In the genomic region with DNA sequence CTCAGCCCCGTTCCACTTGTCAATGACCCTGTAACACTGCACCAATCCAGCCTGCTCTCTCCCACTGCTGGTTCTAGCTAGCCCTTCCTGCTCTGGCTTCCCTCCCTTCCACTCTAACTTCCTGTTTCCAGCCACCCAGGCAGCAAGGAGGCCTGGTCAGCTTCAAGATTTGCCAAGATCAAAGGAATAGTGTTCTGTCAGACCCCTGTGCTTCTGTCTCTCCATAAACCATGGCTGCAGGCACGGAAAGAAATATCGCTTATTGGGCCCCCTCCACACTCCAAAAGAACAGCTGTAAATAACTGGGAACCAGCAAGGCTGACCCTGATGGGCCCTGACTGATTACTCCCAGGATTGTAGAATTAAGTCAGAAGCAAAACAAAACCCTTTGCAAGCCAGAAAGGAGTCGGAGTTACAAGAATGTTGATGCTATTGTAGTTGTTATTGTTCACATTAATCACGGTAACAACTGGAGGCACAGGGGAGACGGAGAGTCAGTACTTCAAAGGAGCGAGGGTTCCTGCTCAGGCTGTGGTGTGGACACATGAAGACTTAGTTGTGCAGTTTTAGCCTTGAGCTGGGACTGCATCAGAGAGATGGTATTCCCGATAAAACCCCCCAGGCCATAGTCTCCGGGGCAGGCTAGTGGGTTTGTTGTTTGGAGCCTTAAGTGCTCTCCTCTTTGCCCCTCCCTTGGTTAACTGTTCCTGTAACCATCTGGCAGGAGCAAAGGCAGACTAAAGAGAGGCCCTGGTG, we compare ENCODE assay signal across 10 mouse cellular contexts. TPM values are rescaled to one million over a fixed set of nuclear protein-coding genes. Genes with fewer than 3 reads are reported as not detected.
A peak's percentile ranks its signal among the peaks of the same experiment; 100 is the strongest.
DNase-seq lines count a peak whose midpoint lies in the region; ATAC-seq and TF ChIP-seq lines count a peak whose summit lies in the region.
"Had no signal": no experiment of that assay in that cellular context is flagged by ENCODE, and none has a peak within 500 bp of the region (broad histone marks: within the 10 kb centered on the region; RNA-seq: fewer than 3 reads in every experiment).

No protein-coding gene starts in this region.

- WGBS in heart, adult 2 months: 34% methylated on average over 9 of the region's 9 CpGs
- WGBS in lung, embryonic 14.5 days: 12% methylated on average over 9 of the region's 9 CpGs
- 30% methylated on average over 9 of the region's 9 CpGs for WGBS in lung, adult 2 months

- H3K36me3 ChIP-seq in heart, adult 2 months (ENCODE audit: control insufficient read depth, insufficient read depth, low read length): no peaks in the 10 kb centered on the region
- no peaks in the 10 kb centered on the region for H3K36me3 ChIP-seq in lung, embryonic 14.5 days (ENCODE audit: insufficient read depth)
- H3K36me3 ChIP-seq: midbrain, embryonic 12.5 days had no signal

- no peaks in the 10 kb centered on the region for H3K27me3 ChIP-seq in heart, adult 2 months (ENCODE audit: control insufficient read depth, insufficient read depth, low read length)
- H3K27me3 ChIP-seq in lung, embryonic 14.5 days (ENCODE audit: insufficient read depth, low read length): no peaks in the 10 kb centered on the region
- H3K27me3 ChIP-seq: midbrain, embryonic 12.5 days had no signal

- no peak overlapping the region for H3K9ac ChIP-seq in heart, adult 2 months (ENCODE audit: low read depth, low read length)
- no peak overlapping the region for H3K9ac ChIP-seq in lung, embryonic 14.5 days
- H3K9ac ChIP-seq: midbrain, embryonic 12.5 days had no signal

- no peak for TF ChIP-seq CTCF in heart, adult 2 months (IDR thresholded peaks at IDR 0.05)
- TF ChIP-seq CTCF in lung, embryonic 14.5 days (IDR thresholded peaks at IDR 0.05; ENCODE audit: low read depth): no peak
- TF ChIP-seq CTCF in lung, adult 2 months (IDR thresholded peaks at IDR 0.05; ENCODE audit: insufficient read depth, low read length): no peak
- TF ChIP-seq CTCF in embryonic fibroblast, embryonic 13.5 days (IDR thresholded peaks at IDR 0.05; ENCODE audit: borderline replicate concordance, insufficient read depth, low read length): no peak

- no peak overlapping the region for H3K4me2 ChIP-seq in lung, embryonic 14.5 days
- H3K4me2 ChIP-seq: midbrain, embryonic 12.5 days had no signal

- TF ChIP-seq POLR2A in heart, adult 2 months (IDR thresholded peaks at IDR 0.05; ENCODE audit: insufficient read depth, low read depth, low read length): no peak
- TF ChIP-seq POLR2A in lung, adult 2 months (IDR thresholded peaks at IDR 0.05; ENCODE audit: borderline replicate concordance, extremely low read depth, low read depth, low read length): no peak
- no peak for TF ChIP-seq POLR2A in embryonic fibroblast, embryonic 13.5 days (IDR thresholded peaks at IDR 0.05; ENCODE audit: low read depth, low read length)

- H3K27ac ChIP-seq in heart, adult 2 months: peak overlapping the region; percentile 65
- peak overlapping the region; percentile 54 for H3K27ac ChIP-seq in lung, embryonic 14.5 days (ENCODE audit: low read depth)
- 0 out of 2 replicates have a peak overlapping the region, but pooled peaks have one; percentile 0 for H3K27ac ChIP-seq in embryonic fibroblast, embryonic 13.5 days (ENCODE audit: insufficient read depth, low read length)
- H3K27ac ChIP-seq: midbrain, embryonic 12.5 days had no signal

- intact Hi-C loops in heart, adult 2 months (cut with DNase I): no loop called here
- intact Hi-C loops in heart, postnatal 25 days (cut with DNase I): no loop called here

- peak in 1 of 2 experiments; percentile 11 for DNase-seq in heart, adult 2 months
- DNase-seq in heart, postnatal 25 days (ENCODE audit: low spot score): no peak
- peak; percentile 33 for DNase-seq in lung, embryonic 14.5 days
- DNase-seq in lung, adult 2 months: no peak
- DNase-seq in mesoderm, embryonic 11.5 days (ENCODE audit: low read depth, low spot score): peak; percentile 71
- DNase-seq in urinary bladder, postnatal 25 days (ENCODE audit: low spot score): no peak
- DNase-seq in thymus, adult 18-20 months: no peak
- DNase-seq: B cell, adult 2 months had no signal

- ATAC-seq in lung, embryonic 14.5 days (ENCODE audit: insufficient read depth): peak; percentile 24; the same call in 1 of the 2 replicates

- peaks cover 20% of the 10 kb centered on the region for H3K4me1 ChIP-seq in heart, adult 2 months (ENCODE audit: control insufficient read depth, insufficient read depth, low read length)
- peaks cover 4% of the 10 kb centered on the region; the same call in 1 of the 2 replicates for H3K4me1 ChIP-seq in lung, embryonic 14.5 days (ENCODE audit: insufficient read depth)
- peaks cover 10% of the 10 kb centered on the region; the same call in 1 of the 2 replicates for H3K4me1 ChIP-seq in lung, adult 2 months (ENCODE audit: control insufficient read depth, insufficient read depth, low read length)
- peaks cover 11% of the 10 kb centered on the region for H3K4me1 ChIP-seq in embryonic fibroblast, embryonic 13.5 days (ENCODE audit: control insufficient read depth, insufficient read depth, low read length)

- no peak overlapping the region for H3K4me3 ChIP-seq in heart, adult 2 months
- H3K4me3 ChIP-seq in lung, embryonic 14.5 days (ENCODE audit: low read depth, low read length): no peak overlapping the region
- H3K4me3 ChIP-seq in lung, adult 2 months (replicated peaks; ENCODE audit: extremely low read depth, low read depth, low read length): no peak overlapping the region
- no peak overlapping the region for H3K4me3 ChIP-seq in embryonic fibroblast, embryonic 13.5 days (ENCODE audit: insufficient read depth, low read length)
- H3K4me3 ChIP-seq: midbrain, embryonic 12.5 days had no signal

- no peaks in the 10 kb centered on the region for H3K79me2 ChIP-seq in heart, adult 2 months (replicated peaks; ENCODE audit: control insufficient read depth, insufficient read depth, low read length)

- TF ChIP-seq EP300 in heart, adult 2 months (IDR thresholded peaks at IDR 0.05; ENCODE audit: insufficient read depth, low read depth, low read length): no peak

- H3K9me3 ChIP-seq in lung, embryonic 14.5 days (ENCODE audit: low read depth, low read length): no peaks in the 10 kb centered on the region
- H3K9me3 ChIP-seq: midbrain, embryonic 12.5 days had no signal

RNA-seq across cellular contexts. Expression of gene Thy1, which starts 49.8 kb away (rescaled TPM):
- total RNA-seq in heart, adult 2 months (2021): 10 to 100 TPM in 1 of 2 experiments, 1 to 10 TPM in 1; 6.6 to 15.5 TPM
- polyA plus RNA-seq in heart, adult 2 months (2012; rRNA removed): 32.3 and 42.7 TPM in 2 replicates
- 10 to 100 TPM; 13.9 to 22.2 TPM for total RNA-seq in heart, postnatal 25 days (2021)
- 0.46 and 0.70 TPM in 2 replicates for polyA plus RNA-seq in lung, embryonic 14.5 days (2014; fragmentation: Nextera tagmentation; extraction: Ambion mirVana)
- 22.0 and 34.3 TPM in 2 replicates for polyA plus RNA-seq in lung, adult 2 months (2012; rRNA removed)
- polyA plus RNA-seq in embryonic fibroblast, embryonic 13.5 days (2011; ENCODE audit: insufficient read length, low read depth, missing spikeins): 930 and 1,281 TPM in 2 replicates
- polyA plus RNA-seq: midbrain, embryonic 12.5 days had no signal

Comparison
In these comparisons a context has a peak if more than half of its experiments do, and no peak if none do; other contexts are left out.
1. DNase-seq: peak in lung, embryonic 14.5 days (single experiment) and mesoderm, embryonic 11.5 days (single experiment); none in heart, postnatal 25 days (single experiment), lung, adult 2 months (single experiment), urinary bladder, postnatal 25 days (single experiment) and thymus, adult 18-20 months (0 of 2).
2. H3K27ac ChIP-seq: peak in every context shown above with its lines; median percentile 65 in heart, adult 2 months; 54 in lung, embryonic 14.5 days; 0 in embryonic fibroblast, embryonic 13.5 days.
3. RNA of gene Thy1, which starts 49.8 kb away (polyA plus RNA-seq): 930 to 1,281 TPM in embryonic fibroblast, embryonic 13.5 days; 22.0 to 34.3 TPM in lung, adult 2 months, 32.3 to 42.7 TPM in heart, adult 2 months and 0.46 to 0.70 TPM in lung, embryonic 14.5 days; every median in the first group is over 10 times any median in the second.